Mouse (Mus musculus) adrenal gland, postnatal 4 days (tissue): Measurements from ENCODE around the gene Rassf2. TPM values are rescaled to one million over a fixed set of nuclear protein-coding genes. Genes with fewer than 3 reads are reported as not detected.

Experiments
- total RNA-seq, 2 experiments: library from RNA; stranded (reverse); gene quantifications; 2 replicates each; pipeline ENCODE4 v1.2.3; 2021

The Rassf2 gene
- total RNA-seq, 2 experiments from 2014 or later = 14.5 to 16.7 TPM

Other genes with a start within 250 kb of the Rassf2 start
- gene Erv3, start 170.5 kb downstream of the Rassf2 start, total RNA-seq = not detected
- gene Prnp, start 120.3 kb downstream of the Rassf2 start, total RNA-seq = 10 to 100 TPM; 69.2 to 71.6 TPM
- not detected for gene Prn, start 120.3 kb downstream of the Rassf2 start, total RNA-seq
- gene Prnd, start 79.4 kb downstream of the Rassf2 start, total RNA-seq = 1 to 10 TPM; 8.4 to 9.0 TPM
- 10 to 100 TPM; 60.4 to 67.4 TPM for gene Slc23a2, start 114.8 kb upstream of the Rassf2 start, total RNA-seq
- 10 to 100 TPM; 37.5 to 39.1 TPM for gene Tmem230, start 217.5 kb upstream of the Rassf2 start, total RNA-seq
- 100 to 1,000 TPM; 141 to 161 TPM for gene Pcna, start 223.1 kb upstream of the Rassf2 start, total RNA-seq
- 10 to 100 TPM; 63.3 to 77.3 TPM for gene Cds2, start 232.9 kb upstream of the Rassf2 start, total RNA-seq